8 mouse cellular contexts compared by ENCODE assay signal in genomic region chr3:69045400-69045703, GRCm38 (mm10). TPM values are rescaled to one million over a fixed set of nuclear protein-coding genes. Genes with fewer than 3 reads are reported as not detected.
DNase-seq lines count a peak whose midpoint lies in the region; ATAC-seq lines count a peak whose summit lies in the region.

No protein-coding gene starts in this region.

- H3K4me1 ChIP-seq in heart, embryonic 14.5 days (ENCODE audit: control insufficient read depth in 2 of 2, insufficient read depth in 2 of 2, low read length in 2 of 2): peaks cover 2 to 25% of the 10 kb centered on the region in 2 experiments
- peaks cover 11% of the 10 kb centered on the region for H3K4me1 ChIP-seq in hindbrain, embryonic 12.5 days
- peaks cover 7% of the 10 kb centered on the region for H3K4me1 ChIP-seq in midbrain, embryonic 11.5 days (ENCODE audit: control insufficient read depth, insufficient read depth, low read length)

- peak overlapping the region; percentile 78 to 95 for H3K27ac ChIP-seq in heart, embryonic 14.5 days (replicated peaks in 1 of 2; ENCODE audit: control insufficient read depth in 1 of 2, insufficient read depth in 1 of 2, low read depth in 2 of 2, low read length in 2 of 2)
- H3K27ac ChIP-seq in hindbrain, embryonic 12.5 days: peak overlapping the region; percentile 96
- H3K27ac ChIP-seq in midbrain, embryonic 11.5 days (ENCODE audit: low read depth, low read length): peak overlapping the region; percentile 89

- H3K4me3 ChIP-seq in heart, embryonic 14.5 days (ENCODE audit: control insufficient read depth in 1 of 2, insufficient read depth in 1 of 2, low read depth in 1 of 2, low read length in 2 of 2): peak overlapping the region; percentile 71 to 85
- peak overlapping the region; percentile 91 for H3K4me3 ChIP-seq in hindbrain, embryonic 12.5 days
- peak overlapping the region; percentile 92 for H3K4me3 ChIP-seq in midbrain, embryonic 11.5 days (ENCODE audit: low read depth, low read length)

- DNase-seq in heart, adult 8-10 months (ENCODE audit: low spot score): no peak
- peak; percentile 6 for DNase-seq in T-cell, adult 2 months (ENCODE audit: low spot score)
- no peak for DNase-seq in midbrain, embryonic 11.5 days (ENCODE audit: low spot score, missing footprints)
- DNase-seq in layer of hippocampus, postnatal 14 days (ENCODE audit: low spot score in 2 of 2): no peak
- DNase-seq in adrenal gland, adult 18-20 months (ENCODE audit: low spot score in 2 of 2): no peak
- no peak for DNase-seq in left cerebral cortex, adult 11 months (ENCODE audit: low spot score)

- no peaks in the 10 kb centered on the region for H3K9me3 ChIP-seq in heart, embryonic 14.5 days (ENCODE audit: control insufficient read depth, low read length)
- H3K9me3 ChIP-seq in hindbrain, embryonic 12.5 days (replicated peaks): no peaks in the 10 kb centered on the region
- H3K9me3 ChIP-seq in midbrain, embryonic 11.5 days (ENCODE audit: control insufficient read depth, low read length): no peaks in the 10 kb centered on the region

- ATAC-seq in heart, embryonic 14.5 days (ENCODE audit: insufficient number of reproducible peaks, insufficient read depth, low FRiP score, low read depth): no peak
- no peak; the same call in 1 of the 2 replicates for ATAC-seq in hindbrain, embryonic 12.5 days (ENCODE audit: low FRiP score)
- ATAC-seq in midbrain, embryonic 11.5 days (ENCODE audit: low FRiP score): no peak

- H3K9ac ChIP-seq in heart, embryonic 14.5 days (ENCODE audit: low read length): peak overlapping the region; percentile 88
- H3K9ac ChIP-seq in hindbrain, embryonic 12.5 days: peak overlapping the region; percentile 94
- H3K9ac ChIP-seq in midbrain, embryonic 11.5 days (ENCODE audit: low read length): peak overlapping the region; percentile 99

- 8% methylated on average over 9 of the region's 9 CpGs for WGBS in heart, embryonic 14.5 days
- WGBS in hindbrain, embryonic 12.5 days: 9% methylated on average over 9 of the region's 9 CpGs
- 10% methylated on average over 9 of the region's 9 CpGs for WGBS in midbrain, embryonic 11.5 days

- no peaks in the 10 kb centered on the region for H3K27me3 ChIP-seq in heart, embryonic 14.5 days (ENCODE audit: control insufficient read depth, insufficient read depth, low read length)
- no peaks in the 10 kb centered on the region for H3K27me3 ChIP-seq in hindbrain, embryonic 12.5 days
- H3K27me3 ChIP-seq in midbrain, embryonic 11.5 days (ENCODE audit: control insufficient read depth, insufficient read depth, low read length): no peaks in the 10 kb centered on the region

- peaks cover 11% of the 10 kb centered on the region for H3K36me3 ChIP-seq in heart, embryonic 14.5 days (ENCODE audit: control insufficient read depth, insufficient read depth, low read length)
- H3K36me3 ChIP-seq in hindbrain, embryonic 12.5 days: peaks cover 2% of the 10 kb centered on the region; the same call in 1 of the 2 replicates
- peaks cover 3% of the 10 kb centered on the region; the same call in 1 of the 2 replicates for H3K36me3 ChIP-seq in midbrain, embryonic 11.5 days (ENCODE audit: control insufficient read depth, insufficient read depth, low read length)

- H3K4me2 ChIP-seq in heart, embryonic 14.5 days (ENCODE audit: low read length): peak overlapping the region; percentile 91
- peak overlapping the region; percentile 83 for H3K4me2 ChIP-seq in hindbrain, embryonic 12.5 days (replicated peaks)
- H3K4me2 ChIP-seq in midbrain, embryonic 11.5 days: peak overlapping the region; percentile 62

RNA-seq across cellular contexts. Expression of gene Trim59, which starts 0.8 kb away (rescaled TPM):
- polyA plus RNA-seq in heart, embryonic 14.5 days (2014; fragmentation: Nextera tagmentation; extraction: Ambion mirVana): 66.3 and 67.0 TPM in 2 replicates
- total RNA-seq in heart, adult 8-10 months (2022): 1 to 10 TPM in 2 of 4 experiments, under 1 TPM in 2; 0.90 to 2.7 (median 1.3) TPM
- 122 and 125 TPM in 2 replicates for polyA plus RNA-seq in hindbrain, embryonic 12.5 days (2016; fragmentation: Nextera tagmentation; extraction: Ambion mirVana)
- 208 and 216 TPM in 2 replicates for polyA plus RNA-seq in midbrain, embryonic 11.5 days (2014; fragmentation: Nextera tagmentation; extraction: Ambion mirVana)
- 1 to 10 TPM; 6.3 to 7.1 TPM for total RNA-seq in layer of hippocampus, postnatal 14 days (2021)
- 1 to 10 TPM; 2.9 to 4.8 TPM for total RNA-seq in adrenal gland, adult 18-20 months (2021)

RNA-seq across cellular contexts. Expression of gene Smc4, which starts 40.8 kb away (rescaled TPM):
- 150 and 151 TPM in 2 replicates for polyA plus RNA-seq in heart, embryonic 14.5 days (2014; fragmentation: Nextera tagmentation; extraction: Ambion mirVana)
- total RNA-seq in heart, adult 8-10 months (2022): 10 to 100 TPM; 10.0 to 12.2 (median 11.4) TPM
- polyA plus RNA-seq in hindbrain, embryonic 12.5 days (2016; fragmentation: Nextera tagmentation; extraction: Ambion mirVana): 131 TPM in 2 replicates
- polyA plus RNA-seq in midbrain, embryonic 11.5 days (2014; fragmentation: Nextera tagmentation; extraction: Ambion mirVana): 219 and 241 TPM in 2 replicates
- total RNA-seq in layer of hippocampus, postnatal 14 days (2021): 1 to 10 TPM; 8.4 to 9.3 TPM
- total RNA-seq in adrenal gland, adult 18-20 months (2021): 10 to 100 TPM; 19.5 to 26.7 TPM

RNA-seq across cellular contexts. Expression of gene Ift80, which starts 41.0 kb away (rescaled TPM):
- 9.3 and 9.7 TPM in 2 replicates for polyA plus RNA-seq in heart, embryonic 14.5 days (2014; fragmentation: Nextera tagmentation; extraction: Ambion mirVana)
- 1 to 10 TPM; 3.9 to 8.2 (median 5.2) TPM for total RNA-seq in heart, adult 8-10 months (2022)
- 15.9 and 18.2 TPM in 2 replicates for polyA plus RNA-seq in hindbrain, embryonic 12.5 days (2016; fragmentation: Nextera tagmentation; extraction: Ambion mirVana)
- 21.7 and 26.2 TPM in 2 replicates for polyA plus RNA-seq in midbrain, embryonic 11.5 days (2014; fragmentation: Nextera tagmentation; extraction: Ambion mirVana)
- 10 to 100 TPM; 18.9 to 19.4 TPM for total RNA-seq in layer of hippocampus, postnatal 14 days (2021)
- 10 to 100 TPM; 21.1 to 22.1 TPM for total RNA-seq in adrenal gland, adult 18-20 months (2021)
